Mouse (Mus musculus) ES-E14 (cell line): ENCODE measurements around the gene 1500015O10Rik. TPM values are rescaled to one million over a fixed set of nuclear protein-coding genes. Genes with fewer than 3 reads are reported as not detected.

Source experiments
- DNase-seq: peaks from one replicate; pipeline ENCODE4 v3.0.0-alpha.2; 2013; ENCODE audit warnings: low read depth, low spot score
- H3K27ac ChIP-seq: 2 replicates; pipeline ENCODE4 v1.5.1; 2012; ENCODE audit warnings: low read depth, mild to moderate bottlenecking, low read length, moderate library complexity, mixed read lengths; ENCODE audit not compliant: poor library complexity, insufficient read depth, severe bottlenecking
- H3K36me3 ChIP-seq: 2 replicates; pipeline ENCODE4 v1.6.1; 2012; ENCODE audit warnings: mild to moderate bottlenecking, low read length, moderate library complexity, mixed read lengths; ENCODE audit not compliant: control insufficient read depth, poor library complexity, insufficient read depth, severe bottlenecking
- H3K4me1 ChIP-seq, 2 experiments: fragments of 150-350 bp in 1 of 2; sonication (generic) in 1 of 2; 2 replicates each; pipeline ENCODE4 v1.6.1; 2012; ENCODE audit warnings: low read length in 2 of 2, mild to moderate bottlenecking in 1 of 2, mixed read lengths in 1 of 2; ENCODE audit not compliant: control insufficient read depth in 2 of 2, insufficient read depth in 2 of 2, poor library complexity in 1 of 2
- H3K4me3 ChIP-seq, 2 experiments: fragments of 150-350 bp in 1 of 2; sonication (generic) in 1 of 2; 2 replicates each; pipeline ENCODE4 v1.5.1; 2012; ENCODE audit warnings: low read length in 2 of 2, low read depth in 1 of 2, mild to moderate bottlenecking in 1 of 2, mixed read lengths in 1 of 2; ENCODE audit not compliant: insufficient read depth in 1 of 2, poor library complexity in 1 of 2, severe bottlenecking in 1 of 2
- H3K9ac ChIP-seq: 2 replicates; pipeline ENCODE4 v1.6.1; 2012; ENCODE audit warnings: low read depth, mild to moderate bottlenecking, low read length, mixed read lengths; ENCODE audit not compliant: poor library complexity, insufficient read depth, severe bottlenecking
- H3K9me3 ChIP-seq: fragments of 150-350 bp; sonication (generic); 2 replicates; pipeline ENCODE4 v1.6.1; 2012; ENCODE audit warnings: low read depth, mild to moderate bottlenecking, low read length; ENCODE audit not compliant: control insufficient read depth, insufficient read depth
- CHD2 ChIP-seq: IDR thresholded peaks from 2 replicates; pipeline ENCODE4 v1.6.1; 2014; ENCODE audit warnings: mild to moderate bottlenecking, low read depth, low read length, inconsistent platforms
- HCFC1 ChIP-seq: IDR thresholded peaks from 2 replicates; pipeline ENCODE4 v1.6.1; 2012; ENCODE audit warnings: low read length, inconsistent platforms, borderline replicate concordance; ENCODE audit not compliant: insufficient read depth
- MAFK ChIP-seq: IDR thresholded peaks from 2 replicates; pipeline ENCODE4 v1.6.1; 2014; ENCODE audit warnings: mild to moderate bottlenecking, low read depth, low read length, inconsistent platforms; ENCODE audit not compliant: insufficient read depth
- ZC3H11A ChIP-seq: IDR thresholded peaks from 2 replicates; pipeline ENCODE4 v1.6.1; 2012; ENCODE audit warnings: low read depth, mild to moderate bottlenecking, inconsistent platforms, low read length, borderline replicate concordance
- ZNF384 ChIP-seq: IDR thresholded peaks from 2 replicates; pipeline ENCODE4 v1.6.1; 2012; ENCODE audit warnings: low read depth, low read length, inconsistent platforms
- in situ Hi-C, 2 experiments: fragments of 600-800 bp; cut with MboI; formaldehyde crosslinking; loops; one replicate each; pipeline ENCODE4 v1.15.1; 2025; ENCODE audit warnings: low sequenced_read_pairs in 2 of 2, inconsistent platforms in 1 of 2; ENCODE audit not compliant: unreplicated experiment in 2 of 2
- total RNA-seq: library from RNA; depleted of rRNA; stranded (reverse); fragments of 300-350 nt; gene quantifications from 2 replicates; pipeline ENCODE4 v1.2.3, GENCODE M21; 2012

Gene 1500015O10Rik
- total RNA-seq, 1 experiment = 1.2 TPM

GRCm38 (mm10) chr1:43774126-43774525, 43.7 kb downstream of the 1500015O10Rik start:
- H3K9me3 ChIP-seq = no peaks in the 10 kb centered on the region
- H3K36me3 ChIP-seq = peaks cover 8% of the 10 kb centered on the region
- no peak overlapping the region for H3K9ac ChIP-seq
- no peak for DNase-seq
- H3K4me3 ChIP-seq = no peak overlapping the region
- in situ Hi-C loops = loop anchor here in 1 of 2 experiments (25.0 kb wide), 1 partner anchor 288 kb away; the partner anchor contains the start of gene Gm8251
- H3K4me1 ChIP-seq = no peaks in the 10 kb centered on the region
- TF ChIP-seq HCFC1 (no peak), ZNF384 (no peak), MAFK (no peak), ZC3H11A (no peak), CHD2 (no peak)
- no peak overlapping the region for H3K27ac ChIP-seq

- no peak overlapping the region for H3K4me3 ChIP-seq
- no peaks in the 10 kb centered on the region for H3K4me1 ChIP-seq
- no peak overlapping the region for H3K27ac ChIP-seq
- no peaks in the 10 kb centered on the region for H3K9me3 ChIP-seq
- in situ Hi-C loops = no loop called here
- H3K9ac ChIP-seq = no peak overlapping the region
- DNase-seq = no peak
- TF ChIP-seq MAFK (no peak), ZNF384 (no peak), CHD2 (no peak), HCFC1 (no peak), ZC3H11A (no peak)
- H3K36me3 ChIP-seq = peaks cover 6% of the 10 kb centered on the region
Measured at GRCm38 (mm10) chr1:43776106-43776505, 45.7 kb downstream of the 1500015O10Rik start.

- Histone ChIP-seq H3K4me1 (peaks cover 0 to 3% of the 10 kb centered on the region in 2 experiments; a peak in 1 of 4 replicates), H3K27ac (no peak overlapping the region), H3K36me3 (peaks cover 4% of the 10 kb centered on the region; the same call in 1 of the 2 replicates), H3K9me3 (no peaks in the 10 kb centered on the region), H3K9ac (no peak overlapping the region), H3K4me3 (no peak overlapping the region)
- DNase-seq = no peak
- in situ Hi-C loops = no loop called here
- TF ChIP-seq CHD2 = no peak
- no peak for TF ChIP-seq ZC3H11A
- no peak for TF ChIP-seq MAFK
- no peak for TF ChIP-seq HCFC1
Measured at GRCm38 (mm10) chr1:43781195-43781594, 50.8 kb downstream of the 1500015O10Rik start.

- Histone ChIP-seq H3K9me3 (no peaks in the 10 kb centered on the region), H3K9ac (no peak overlapping the region), H3K36me3 (peaks cover 7% of the 10 kb centered on the region; the same call in 1 of the 2 replicates), H3K4me3 (no peak overlapping the region), H3K27ac (no peak overlapping the region), H3K4me1 (peaks cover 0 to 3% of the 10 kb centered on the region in 2 experiments; a peak in 1 of 4 replicates)
- no peak for TF ChIP-seq HCFC1
- no peak for TF ChIP-seq MAFK
- TF ChIP-seq ZC3H11A = no peak
- TF ChIP-seq CHD2 = no peak
- TF ChIP-seq ZNF384 = no peak
- in situ Hi-C loops = no loop called here
- no peak for DNase-seq
Measured at GRCm38 (mm10) chr1:43781672-43782071, 51.3 kb downstream of the 1500015O10Rik start.

- Histone ChIP-seq H3K4me3 (no peak overlapping the region), H3K4me1 (peaks cover 0 to 3% of the 10 kb centered on the region in 2 experiments; a peak in 1 of 4 replicates), H3K9me3 (no peaks in the 10 kb centered on the region), H3K36me3 (peaks cover 7% of the 10 kb centered on the region; the same call in 1 of the 2 replicates), H3K9ac (no peak overlapping the region), H3K27ac (no peak overlapping the region)
- in situ Hi-C loops = no loop called here
- DNase-seq = no peak
- no peak for TF ChIP-seq CHD2
- TF ChIP-seq HCFC1 = no peak
- TF ChIP-seq ZC3H11A = no peak
- TF ChIP-seq ZNF384 = no peak
- TF ChIP-seq MAFK = no peak
Measured at GRCm38 (mm10) chr1:43782680-43783079, 52.3 kb downstream of the 1500015O10Rik start.
